Mouse (Mus musculus) brown adipose tissue, adult 24 weeks (tissue): ENCODE results near the gene Scrn1. TPM values are rescaled to one million over a fixed set of nuclear protein-coding genes. Genes with fewer than 3 reads are reported as not detected.

Experiments
- H3K27ac ChIP-seq: fragments of 200-500 bp; replicated peaks from 2 replicates; pipeline ENCODE4 v1.5.1; 2012; ENCODE audit warnings: low read depth, mild to moderate bottlenecking, low read length
- H3K4me1 ChIP-seq: fragments of 200-500 bp; 2 replicates; pipeline ENCODE4 v1.6.1; 2012; ENCODE audit warnings: low read length, mixed read lengths; ENCODE audit not compliant: control insufficient read depth, insufficient read depth, insufficient read length
- H3K4me3 ChIP-seq: fragments of 200-500 bp; 2 replicates; pipeline ENCODE4 v1.5.1; 2012; ENCODE audit warnings: low read depth, mild to moderate bottlenecking, low read length, moderate library complexity; ENCODE audit not compliant: insufficient read depth
- polyA plus RNA-seq: library from polyadenylated mRNA; stranded (reverse); fragments of >200 nt; gene quantifications from 2 replicates; pipeline ENCODE4 v1.2.4, GENCODE M21; 2012; ENCODE audit not compliant: missing spikeins, insufficient read depth, insufficient read length

Scrn1 gene
- polyA plus RNA-seq, 1 experiment, result 1.4 TPM

DNA sequence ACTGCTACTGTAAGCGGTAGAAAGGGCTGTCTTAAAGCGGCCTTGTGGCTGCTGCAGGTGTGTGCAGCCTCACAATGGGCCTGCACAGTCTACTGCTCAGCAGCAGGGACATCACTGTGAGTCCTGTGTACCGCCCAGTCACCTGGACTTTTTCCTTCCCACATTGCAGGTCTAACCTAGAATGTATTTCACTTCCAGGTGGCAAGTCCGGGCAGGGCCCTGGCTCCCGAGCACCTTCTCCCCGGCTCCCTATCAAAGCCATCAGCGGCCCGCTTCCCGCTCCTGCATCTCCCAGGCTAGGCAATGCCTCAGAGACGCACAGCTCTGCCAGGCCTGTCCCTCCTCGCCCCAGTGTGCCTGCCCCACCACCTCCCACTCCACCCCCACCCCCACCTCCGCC is 81.3 kb downstream of the Scrn1 start:
- no peak overlapping the region for H3K27ac ChIP-seq
- H3K4me3 ChIP-seq, result no peak overlapping the region
- no peaks in the 10 kb centered on the region for H3K4me1 ChIP-seq

DNA sequence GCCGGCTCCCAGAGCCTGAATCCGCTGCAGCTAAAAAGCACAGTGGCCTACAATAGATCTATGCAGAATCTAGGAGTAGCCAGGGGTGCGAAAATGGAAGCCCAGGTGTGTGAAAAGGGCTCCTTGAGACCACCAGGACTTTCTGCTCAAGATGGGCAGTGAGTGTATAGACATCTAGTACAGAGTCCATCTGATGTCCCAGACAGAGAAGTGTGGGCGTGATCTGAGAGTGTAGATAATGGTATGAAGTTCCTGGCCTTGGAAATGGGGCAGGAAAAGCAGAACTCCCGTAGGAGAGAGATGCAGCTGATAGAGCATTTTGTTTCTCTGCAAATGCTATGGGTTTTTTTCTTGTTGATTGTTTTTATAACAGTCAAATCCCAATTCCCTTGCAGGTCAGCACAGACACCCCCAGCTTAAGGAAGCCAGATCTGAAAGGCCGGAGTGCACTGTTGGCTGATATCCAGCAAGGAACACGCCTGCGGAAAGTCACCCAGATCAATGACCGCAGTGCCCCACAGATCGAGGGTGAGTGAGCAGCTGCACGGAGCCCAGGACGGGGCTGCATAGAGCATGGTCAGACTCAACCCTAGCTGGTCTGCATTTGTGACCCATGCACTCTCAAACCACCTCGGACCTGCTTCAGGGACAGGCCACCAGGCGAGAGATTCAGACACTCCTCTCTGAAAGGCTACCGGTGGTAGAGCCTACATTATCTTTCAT is 84.7 kb downstream of the Scrn1 start:
- Histone ChIP-seq H3K27ac (no peak overlapping the region), H3K4me1 (no peaks in the 10 kb centered on the region)

DNA sequence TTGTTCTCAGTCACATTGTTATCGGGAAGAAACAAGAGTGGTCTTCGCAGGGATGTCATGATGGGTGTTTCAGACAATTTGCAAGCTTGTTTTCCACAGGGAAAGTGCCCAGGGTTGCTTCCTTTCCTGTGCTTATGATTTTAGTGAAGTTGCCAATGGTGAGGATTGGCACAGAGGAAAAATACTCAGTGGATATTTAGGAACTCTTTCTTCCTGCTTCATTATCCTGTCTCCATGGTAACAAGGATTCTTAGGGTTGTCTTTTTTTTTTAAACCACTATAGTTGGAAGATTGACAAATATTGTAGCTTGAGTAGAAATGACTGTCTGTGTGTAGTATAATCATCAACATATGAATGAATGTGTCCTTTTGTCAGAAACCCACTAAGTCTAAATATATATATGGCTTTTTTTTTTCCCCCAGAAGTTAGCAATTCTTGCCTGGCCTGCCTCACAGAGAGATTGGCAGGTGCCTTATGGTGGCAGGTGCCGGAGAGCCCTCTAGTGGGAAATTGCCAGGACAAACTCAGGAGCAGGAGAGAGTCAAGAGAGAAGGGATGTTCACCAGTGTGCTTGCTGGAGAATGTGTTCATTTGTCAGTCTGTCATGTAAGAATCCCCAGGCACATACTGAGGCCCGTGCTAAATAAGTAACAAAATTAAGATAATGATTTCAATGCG is 87.5 kb downstream of the Scrn1 start:
- H3K4me3 ChIP-seq, result no peak overlapping the region
- H3K27ac ChIP-seq, result no peak overlapping the region
- H3K4me1 ChIP-seq, result peaks cover 12% of the 10 kb centered on the region

More for the DNA sequence above, 84.7 kb downstream of the Scrn1 start:
- H3K4me3 ChIP-seq, result no peak overlapping the region

DNA sequence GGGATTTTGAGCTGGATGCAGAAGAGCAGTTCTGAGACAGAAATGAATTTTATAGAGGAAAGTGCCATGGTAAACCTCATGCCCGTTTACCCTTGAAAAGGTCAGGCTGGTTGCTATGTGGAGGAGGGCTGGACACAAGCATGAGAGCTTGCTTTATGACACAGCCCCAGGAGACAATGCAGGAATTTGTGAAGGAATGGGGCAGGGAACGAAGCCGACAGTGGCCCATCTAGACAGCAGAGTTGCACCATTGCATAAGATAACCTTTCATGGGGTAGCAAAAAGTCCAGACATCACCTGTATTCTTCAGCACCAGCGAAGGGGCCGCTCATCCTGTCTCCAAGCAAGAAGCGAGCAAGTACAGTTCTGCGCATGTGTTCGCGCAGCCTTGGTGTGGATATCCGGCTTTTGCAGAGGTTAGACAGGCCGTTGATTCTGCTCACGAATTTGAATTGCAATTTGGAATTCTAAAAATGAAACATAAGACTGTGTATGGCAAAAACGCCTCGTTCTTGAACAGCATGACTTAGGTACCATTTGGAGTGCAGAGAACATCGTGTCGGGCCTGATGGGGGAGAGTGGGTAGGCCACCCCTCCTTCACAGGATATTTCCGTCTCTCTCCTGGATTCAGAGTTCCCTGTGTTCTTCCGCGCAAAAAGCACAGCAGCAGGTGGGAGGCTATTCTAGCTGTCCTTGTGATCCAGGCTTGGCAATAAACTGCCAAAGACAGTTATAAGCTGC is 90.2 kb downstream of the Scrn1 start:
- Histone ChIP-seq H3K4me3 (no peak overlapping the region), H3K27ac (0 out of 2 replicates have a peak overlapping the region, but pooled peaks have one; percentile 3), H3K4me1 (peaks cover 18% of the 10 kb centered on the region)

DNA sequence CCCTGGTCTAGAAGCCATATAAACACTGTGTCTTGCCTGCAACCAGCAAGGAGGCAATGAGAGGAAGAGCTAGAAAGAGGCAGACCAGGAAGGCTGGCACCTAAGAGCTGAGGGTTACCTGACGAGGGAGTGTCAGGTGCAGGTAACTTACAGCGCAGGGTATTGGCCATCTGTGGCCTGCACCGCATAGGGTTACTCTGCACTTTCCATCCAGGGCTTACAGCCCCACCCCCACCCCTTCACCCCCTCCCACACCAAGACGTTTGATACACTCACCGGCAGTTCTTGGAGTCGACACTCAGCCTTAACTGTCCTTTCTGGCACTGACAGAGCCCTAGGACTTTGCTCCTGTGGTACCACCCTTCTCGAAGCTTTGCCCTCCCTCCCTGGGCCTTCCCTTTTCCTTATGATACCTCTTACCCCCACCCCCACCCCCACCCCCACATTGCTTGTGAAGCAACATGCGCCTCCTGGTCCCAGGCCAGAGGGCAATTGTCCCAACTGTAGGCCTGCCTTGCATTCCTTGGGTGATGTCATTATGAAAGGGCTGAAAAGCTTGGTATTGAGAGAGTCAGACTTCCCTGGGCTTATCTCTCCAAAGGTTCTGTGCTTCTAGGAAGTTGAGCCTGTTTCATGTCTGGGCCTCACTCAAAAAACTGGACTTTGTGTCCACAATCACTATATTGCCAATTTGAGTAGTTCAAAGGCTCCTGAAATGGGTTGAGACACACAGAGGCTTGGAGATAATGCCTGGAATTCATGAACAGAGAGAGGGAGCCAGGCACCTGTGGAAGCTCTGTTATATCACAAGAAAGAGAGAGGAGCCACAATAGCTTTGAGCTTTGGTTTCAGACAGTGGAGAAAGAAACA is 93.2 kb downstream of the Scrn1 start:
- no peak overlapping the region for H3K4me3 ChIP-seq
- peaks cover 18% of the 10 kb centered on the region for H3K4me1 ChIP-seq
- H3K27ac ChIP-seq, result 0 out of 2 replicates have a peak overlapping the region, but pooled peaks have one; percentile 17

DNA sequence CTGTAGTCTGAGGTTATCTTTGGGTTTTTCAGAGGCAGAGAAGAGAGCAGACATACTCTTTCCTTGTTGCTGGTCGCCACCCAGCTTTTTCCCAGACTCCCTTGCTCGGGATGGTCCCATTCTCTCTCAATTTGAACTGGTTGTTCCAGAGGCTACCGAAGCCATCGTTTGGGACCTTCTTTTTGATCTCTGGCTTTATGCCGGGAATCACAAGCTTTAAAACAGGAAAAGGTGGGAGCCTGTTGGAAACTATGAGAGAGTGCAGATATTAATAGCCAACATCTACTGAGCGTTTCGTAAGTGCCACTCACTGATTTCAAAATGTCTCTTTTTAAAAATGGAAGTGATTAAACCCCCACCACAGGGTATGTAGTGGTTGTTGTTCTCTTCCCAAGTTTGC is 94.4 kb downstream of the Scrn1 start:
- Histone ChIP-seq H3K4me3 (no peak overlapping the region), H3K27ac (peak overlapping the region; percentile 65), H3K4me1 (peaks cover 18% of the 10 kb centered on the region)

DNA sequence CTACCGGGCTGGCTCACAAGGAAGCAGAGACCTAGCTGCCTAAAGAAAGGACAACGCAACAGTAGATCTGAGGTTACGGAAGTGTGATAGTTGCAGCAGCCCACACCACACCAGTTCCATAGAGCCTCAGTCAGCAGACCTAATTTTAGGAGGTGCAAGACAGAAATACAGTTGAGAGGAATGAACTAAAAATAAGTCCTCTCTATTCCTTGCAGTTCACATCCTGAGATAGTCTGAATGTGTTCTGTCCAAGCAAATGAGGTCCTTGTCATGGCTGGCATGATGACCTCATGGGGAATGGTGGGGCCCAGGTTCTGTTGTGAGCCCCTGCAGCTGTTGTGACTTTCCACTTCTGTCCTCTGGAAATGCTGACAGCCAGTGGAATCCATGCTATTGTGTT is 98.9 kb downstream of the Scrn1 start:
- H3K27ac ChIP-seq, result no peak overlapping the region
- no peak overlapping the region for H3K4me3 ChIP-seq
- peaks cover 5% of the 10 kb centered on the region for H3K4me1 ChIP-seq

DNA sequence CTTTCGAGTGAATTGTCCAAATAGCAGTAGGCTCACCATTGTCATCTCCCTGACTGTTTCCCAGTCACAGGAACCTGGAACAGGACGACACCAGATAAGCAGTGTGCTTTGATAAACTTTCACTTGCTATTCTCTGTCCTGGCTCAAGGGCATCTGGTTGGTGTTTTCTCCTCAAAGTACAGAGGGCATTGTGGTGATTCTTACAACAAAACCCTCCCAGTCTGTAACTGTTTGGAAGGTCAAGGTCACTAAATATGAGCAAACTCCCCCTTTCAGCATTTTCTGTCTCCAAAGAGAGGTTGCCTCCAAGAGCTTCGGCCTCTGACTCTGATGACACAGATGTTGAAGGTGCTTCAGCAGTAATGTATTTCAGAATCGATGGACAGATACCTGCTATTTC is 101.4 kb downstream of the Scrn1 start:
- H3K4me1 ChIP-seq, result no peaks in the 10 kb centered on the region; the same call in 1 of the 2 replicates
- no peak overlapping the region for H3K27ac ChIP-seq
- no peak overlapping the region for H3K4me3 ChIP-seq

DNA sequence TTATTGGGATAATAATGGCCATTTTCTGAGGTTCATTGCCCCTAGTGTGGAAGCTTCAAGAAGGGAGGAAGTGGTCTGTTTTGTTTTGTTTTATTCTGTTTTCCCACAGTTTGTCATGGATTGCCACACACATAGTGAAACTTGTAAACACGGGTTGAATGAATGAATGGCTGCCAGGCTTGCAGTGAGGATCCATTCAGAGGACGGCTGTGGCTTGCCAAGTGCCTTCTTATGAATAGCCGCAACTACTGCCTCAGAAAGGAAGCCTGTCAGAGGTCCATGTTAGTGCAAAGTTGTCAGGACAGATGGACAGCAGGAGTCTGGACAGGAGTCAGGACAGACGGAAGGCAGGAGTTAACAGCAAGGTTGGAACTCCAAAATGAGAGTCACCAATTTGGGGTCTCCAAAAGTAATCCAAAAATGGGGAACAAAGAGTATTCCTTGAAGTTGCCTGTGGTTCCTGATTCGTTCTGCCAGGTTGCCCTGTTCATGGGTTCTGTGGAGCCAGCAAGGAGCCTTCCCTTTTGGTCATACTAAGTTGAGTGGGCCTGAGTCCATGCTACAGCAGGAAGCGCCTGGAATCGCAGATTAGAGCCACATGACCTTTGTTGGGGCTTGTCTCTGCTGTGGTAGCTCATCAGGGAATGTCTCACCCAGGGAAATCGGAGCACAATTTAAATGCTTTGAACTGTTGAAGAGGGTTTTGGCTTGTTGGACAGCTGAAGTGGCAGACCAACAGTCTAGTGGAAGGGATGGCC is 102.4 kb downstream of the Scrn1 start:
- no peak overlapping the region for H3K27ac ChIP-seq
- no peak overlapping the region for H3K4me3 ChIP-seq
- no peaks in the 10 kb centered on the region; the same call in 1 of the 2 replicates for H3K4me1 ChIP-seq

DNA sequence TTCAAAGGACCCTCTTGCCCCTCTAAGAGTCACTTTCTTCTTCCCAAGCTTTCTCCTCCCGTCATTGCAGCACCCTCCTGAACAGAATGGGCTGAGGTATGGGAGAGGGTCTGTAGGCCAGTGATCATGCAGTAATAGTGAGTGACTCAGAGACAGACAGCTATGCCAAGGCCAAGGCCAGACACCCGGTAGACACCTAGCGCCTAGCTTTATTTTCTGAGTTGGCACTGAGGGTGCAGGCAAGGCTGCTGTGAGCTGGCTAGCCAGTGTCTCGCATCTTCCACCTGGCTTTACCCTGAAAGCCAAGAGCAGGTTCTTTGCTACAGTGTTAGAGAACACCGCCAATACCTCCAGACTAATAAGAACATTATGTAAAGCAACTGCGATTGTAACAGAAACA is 103.5 kb downstream of the Scrn1 start:
- Histone ChIP-seq H3K4me3 (no peak overlapping the region), H3K27ac (no peak overlapping the region), H3K4me1 (no peaks in the 10 kb centered on the region)

DNA sequence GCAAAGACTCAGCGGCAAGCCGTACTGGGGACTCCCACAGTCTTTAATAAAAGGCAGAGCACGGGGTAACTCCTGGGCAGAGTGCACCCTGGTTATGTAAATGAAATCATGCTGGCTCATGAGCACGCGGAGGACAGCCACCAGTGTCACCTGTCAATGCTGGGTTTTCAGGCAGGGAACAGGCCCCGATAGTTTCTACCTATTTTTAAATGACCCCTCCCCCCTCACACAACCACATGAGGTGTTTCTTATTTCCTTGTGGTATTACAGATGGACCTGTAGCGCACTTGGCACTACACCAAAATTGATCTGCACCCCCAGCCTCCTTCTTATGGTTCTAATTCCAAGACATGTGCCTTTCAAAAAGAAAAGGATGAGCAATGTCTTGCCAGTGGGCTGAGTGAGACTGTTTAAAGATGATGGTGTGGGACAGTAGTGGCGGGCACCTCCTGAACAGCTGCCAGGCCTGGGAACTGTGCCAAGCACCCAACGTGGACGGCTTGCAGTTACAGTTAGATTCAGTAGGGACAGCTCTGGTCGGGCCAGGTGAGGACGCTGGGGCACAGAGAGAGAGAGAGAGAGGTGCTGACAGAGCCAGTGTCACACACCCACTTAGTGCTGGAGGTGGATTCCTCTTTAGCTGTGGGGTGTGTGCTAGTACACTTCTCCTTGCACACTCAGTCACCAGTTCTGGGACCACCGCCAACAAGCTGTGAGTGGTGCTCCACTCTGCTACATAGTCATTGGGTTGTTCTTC is 105.2 kb downstream of the Scrn1 start:
- Histone ChIP-seq H3K4me1 (peaks cover 2% of the 10 kb centered on the region; the same call in 1 of the 2 replicates), H3K4me3 (no peak overlapping the region), H3K27ac (no peak overlapping the region)

DNA sequence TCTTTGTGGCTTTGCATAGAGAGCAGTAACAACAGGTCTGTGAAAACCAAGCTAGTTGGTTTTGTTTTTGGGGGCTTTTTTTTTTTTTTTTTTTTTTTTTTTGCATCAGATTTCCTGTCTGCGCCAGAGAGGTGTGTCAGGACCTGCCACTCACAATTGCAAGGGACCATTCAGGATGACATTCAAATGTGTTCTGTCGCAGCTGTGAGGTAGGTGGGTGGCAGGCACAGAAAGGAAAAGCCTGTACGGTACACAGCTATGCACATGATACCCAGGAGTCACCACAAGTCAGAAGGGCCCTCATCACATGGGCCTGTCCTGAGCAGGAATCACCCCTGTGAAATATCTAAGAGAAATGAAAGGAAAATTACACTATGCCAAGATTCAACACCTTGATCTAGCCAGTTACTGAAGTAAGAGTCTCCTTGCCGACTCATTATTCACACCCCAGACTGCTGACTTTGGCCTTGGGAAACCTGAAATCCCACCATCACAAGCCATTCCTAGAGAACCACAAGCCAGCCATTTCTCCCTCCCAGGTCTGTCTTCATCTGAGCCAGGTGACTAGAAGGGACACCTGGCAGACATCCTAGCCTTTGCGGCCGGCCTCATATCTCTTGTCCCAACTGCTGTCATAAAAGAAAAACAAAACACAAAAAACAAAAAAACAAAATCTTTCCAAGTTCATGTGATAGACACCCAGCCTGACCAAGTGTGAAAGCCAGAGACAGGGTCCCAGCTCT is 105.9 kb downstream of the Scrn1 start:
- Histone ChIP-seq H3K4me3 (no peak overlapping the region), H3K27ac (no peak overlapping the region), H3K4me1 (peaks cover 2% of the 10 kb centered on the region; the same call in 1 of the 2 replicates)

DNA sequence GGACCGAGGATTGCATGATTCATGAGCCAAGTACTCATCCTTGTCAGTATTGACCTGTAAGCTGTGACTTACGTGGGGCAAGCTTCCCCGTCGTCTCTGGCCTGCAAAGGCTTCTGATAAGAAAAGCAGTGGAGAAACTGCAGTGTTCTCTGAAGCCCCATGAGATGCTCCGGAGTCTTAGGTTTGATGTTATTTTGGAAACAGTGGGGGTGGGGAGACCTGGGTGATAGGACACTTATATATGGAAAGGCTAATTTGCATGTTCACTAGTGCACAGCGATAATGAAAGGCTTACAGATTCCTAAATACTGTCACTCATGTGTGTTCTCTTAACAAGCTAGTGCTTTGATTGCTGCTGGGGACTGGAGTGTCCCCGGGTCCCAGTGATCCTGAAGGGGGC is 106.6 kb downstream of the Scrn1 start:
- Histone ChIP-seq H3K4me1 (peaks cover 2% of the 10 kb centered on the region; the same call in 1 of the 2 replicates), H3K27ac (no peak overlapping the region), H3K4me3 (no peak overlapping the region)
